Mouse (Mus musculus): ENCODE data around the gene Tubg2.
A peak's percentile ranks its signal among the peaks of the same experiment; 100 is the strongest.

Tubg2 gene

DNA sequence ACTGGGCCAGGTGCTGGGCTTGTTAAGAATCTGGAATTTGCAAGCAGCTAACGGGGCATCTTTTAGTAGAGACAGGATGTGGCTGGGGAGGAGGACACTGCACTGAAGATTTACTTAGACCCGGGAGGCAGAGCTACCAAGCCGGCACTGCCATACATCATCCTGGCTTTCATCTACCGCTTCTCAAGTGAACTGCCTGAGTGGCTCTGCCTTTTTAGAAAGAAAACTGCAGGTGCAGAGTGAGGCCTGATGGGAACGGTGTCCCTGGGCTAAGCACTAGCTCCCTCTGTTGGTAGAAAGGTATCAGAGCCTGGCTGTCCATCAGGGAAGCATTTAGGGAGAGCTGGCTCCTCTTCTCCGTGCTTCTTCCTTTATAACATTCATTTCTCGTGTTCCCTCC lies 45.3 kb downstream of the Tubg2 start:
- peak in 1 of 2 experiments; percentile 35 for DNase-seq

Data from lung, postnatal 4 days (tissue).